Mouse (Mus musculus): ENCODE data around the gene Wdr66.

GRCm38 (mm10) chr5:123285174-123285573, 33.3 kb downstream of the Wdr66 start:
- peak; percentile 76 for TF ChIP-seq CTCF (conservative IDR thresholded peaks at IDR 0.05; ENCODE audit: low read length)
- no peak for TF ChIP-seq POU5F1 (IDR thresholded peaks at IDR 0.05; ENCODE audit: borderline replicate concordance, low read length)
- TF ChIP-seq NANOG (IDR thresholded peaks at IDR 0.05; ENCODE audit: borderline replicate concordance, low read length): no peak
